Mouse (Mus musculus): ENCODE data around the gene Nav2.

The Nav2 gene

GRCm38 (mm10) chr7:48938190-48938589 lies 29.7 kb downstream of the Nav2 start:
- DNase-seq = peak in 1 of 2 experiments; percentile 53

GRCm38 (mm10) chr7:48948381-48949108 lies 40.0 kb downstream of the Nav2 start:
- no peak for DNase-seq

GRCm38 (mm10) chr7:48954501-48954900 lies 46.0 kb downstream of the Nav2 start:
- DNase-seq = no peak

GRCm38 (mm10) chr7:48958528-48959315 lies 50.2 kb downstream of the Nav2 start:
- DNase-seq = peak; percentile 93 to 95

GRCm38 (mm10) chr7:48959316-48959661 lies 50.8 kb downstream of the Nav2 start:
- peak; percentile 33 to 44 for DNase-seq

- peak; percentile 46 to 53 for DNase-seq
Measured at GRCm38 (mm10) chr7:48960152-48960551, 51.6 kb downstream of the Nav2 start.

- DNase-seq = peak; percentile 68 to 71
Measured at GRCm38 (mm10) chr7:48961501-48961900, 53.0 kb downstream of the Nav2 start.

GRCm38 (mm10) chr7:48961935-48962334 lies 53.4 kb downstream of the Nav2 start:
- no peak for DNase-seq

GRCm38 (mm10) chr7:48963112-48963511 lies 54.6 kb downstream of the Nav2 start:
- DNase-seq = peak; percentile 57 to 68

- DNase-seq = peak; percentile 50 to 54
Measured at GRCm38 (mm10) chr7:48963554-48963953, 55.0 kb downstream of the Nav2 start.

- DNase-seq = peak in 1 of 2 experiments; percentile 37
Measured at GRCm38 (mm10) chr7:48965796-48966512, 57.4 kb downstream of the Nav2 start.

- DNase-seq = no peak
Measured at GRCm38 (mm10) chr7:48981013-48981412, 72.5 kb downstream of the Nav2 start.

- peak in 1 of 2 experiments; percentile 35 for DNase-seq
Measured at GRCm38 (mm10) chr7:48981814-48982213, 73.3 kb downstream of the Nav2 start.

GRCm38 (mm10) chr7:48982573-48982972 lies 74.1 kb downstream of the Nav2 start:
- no peak for DNase-seq

- peak in 1 of 2 experiments; percentile 31 for DNase-seq
Measured at GRCm38 (mm10) chr7:48991911-48992552, 83.5 kb downstream of the Nav2 start.

GRCm38 (mm10) chr7:48995171-48995570 lies 86.7 kb downstream of the Nav2 start:
- DNase-seq = no peak

GRCm38 (mm10) chr7:48995701-48996100 lies 87.2 kb downstream of the Nav2 start:
- DNase-seq = no peak

- DNase-seq = no peak
Measured at GRCm38 (mm10) chr7:48996829-48997228, 88.3 kb downstream of the Nav2 start.

- no peak for DNase-seq
Measured at GRCm38 (mm10) chr7:48998097-48998496, 89.6 kb downstream of the Nav2 start.

GRCm38 (mm10) chr7:48998595-48998994 lies 90.1 kb downstream of the Nav2 start:
- DNase-seq = no peak

- no peak for DNase-seq
Measured at GRCm38 (mm10) chr7:49000816-49001215, 92.3 kb downstream of the Nav2 start.

- DNase-seq = no peak
Measured at GRCm38 (mm10) chr7:49004402-49004801, 95.9 kb downstream of the Nav2 start.

- no peak for DNase-seq
Measured at GRCm38 (mm10) chr7:49006886-49007285, 98.4 kb downstream of the Nav2 start.

All from cerebellum, postnatal 14 days (tissue).